Mouse (Mus musculus): ENCODE measurements around the gene Asic2.

The Asic2 gene

GRCm38 (mm10) chr11:81597601-81598000, 370.7 kb downstream of the Asic2 start:
- 59% methylated on average over 5 of the region's 5 CpGs for WGBS

- WGBS: 27% methylated on average over 2 of the region's 2 CpGs
These were observed 373.0 kb downstream of the Asic2 start for GRCm38 (mm10) chr11:81595235-81595634.

- WGBS: 52% methylated on average over 5 of the region's 5 CpGs
These were observed 375.5 kb downstream of the Asic2 start for GRCm38 (mm10) chr11:81592776-81593175.

GRCm38 (mm10) chr11:81590911-81591310, 377.3 kb downstream of the Asic2 start:
- WGBS: 77% methylated on average over 4 of the region's 4 CpGs

GRCm38 (mm10) chr11:81588630-81589029, 379.6 kb downstream of the Asic2 start:
- 15% methylated on average over 10 of the region's 10 CpGs for WGBS

GRCm38 (mm10) chr11:81587942-81588341, 380.3 kb downstream of the Asic2 start:
- WGBS: 40% methylated on average over 17 of the region's 17 CpGs

GRCm38 (mm10) chr11:81587114-81587513, 381.1 kb downstream of the Asic2 start:
- 82% methylated on average over 9 of the region's 9 CpGs for WGBS

- WGBS: 96% methylated on average over 9 of the region's 9 CpGs
These were observed 383.8 kb downstream of the Asic2 start for GRCm38 (mm10) chr11:81584506-81584905.

- WGBS: 68% methylated on average over 7 of the region's 7 CpGs
These were observed 385.1 kb downstream of the Asic2 start for GRCm38 (mm10) chr11:81583195-81583594.

- 66% methylated on average over 5 of the region's 5 CpGs for WGBS
These were observed 386.1 kb downstream of the Asic2 start for GRCm38 (mm10) chr11:81582161-81582560.

- WGBS: 28% methylated on average over 6 of the region's 6 CpGs
These were observed 388.5 kb downstream of the Asic2 start for GRCm38 (mm10) chr11:81579753-81580152.

GRCm38 (mm10) chr11:81570406-81570805, 397.9 kb downstream of the Asic2 start:
- 31% methylated on average over 3 of the region's 3 CpGs for WGBS

- 61% methylated on average over 3 of the region's 3 CpGs for WGBS
These were observed 403.4 kb downstream of the Asic2 start for GRCm38 (mm10) chr11:81564857-81565256.

GRCm38 (mm10) chr11:81560374-81560773, 407.9 kb downstream of the Asic2 start:
- WGBS: 83% methylated on average over 1 of the region's 1 CpGs

GRCm38 (mm10) chr11:81543189-81543588, 425.1 kb downstream of the Asic2 start:
- 80% methylated on average over 6 of the region's 6 CpGs for WGBS

GRCm38 (mm10) chr11:81535121-81535717, 433.0 kb downstream of the Asic2 start:
- 84% methylated on average over 4 of the region's 4 CpGs for WGBS

- 18% methylated on average over 5 of the region's 5 CpGs for WGBS
These were observed 433.6 kb downstream of the Asic2 start for GRCm38 (mm10) chr11:81534686-81535085.

- 22% methylated on average over 6 of the region's 6 CpGs for WGBS
These were observed 436.4 kb downstream of the Asic2 start for GRCm38 (mm10) chr11:81531906-81532305.

GRCm38 (mm10) chr11:81522927-81523326, 445.3 kb downstream of the Asic2 start:
- 59% methylated on average over 1 of the region's 1 CpGs for WGBS

- 43% methylated on average over 4 of the region's 4 CpGs for WGBS
These were observed 446.4 kb downstream of the Asic2 start for GRCm38 (mm10) chr11:81521881-81522280.

GRCm38 (mm10) chr11:81518001-81518955, 450.0 kb downstream of the Asic2 start:
- WGBS: 53% methylated on average over 14 of the region's 14 CpGs

GRCm38 (mm10) chr11:81515754-81516153, 452.5 kb downstream of the Asic2 start:
- WGBS: 73% methylated on average over 3 of the region's 3 CpGs

- WGBS: 43% methylated on average over 10 of the region's 10 CpGs
These were observed 455.8 kb downstream of the Asic2 start for GRCm38 (mm10) chr11:81512434-81512833.
